In the genomic region with DNA sequence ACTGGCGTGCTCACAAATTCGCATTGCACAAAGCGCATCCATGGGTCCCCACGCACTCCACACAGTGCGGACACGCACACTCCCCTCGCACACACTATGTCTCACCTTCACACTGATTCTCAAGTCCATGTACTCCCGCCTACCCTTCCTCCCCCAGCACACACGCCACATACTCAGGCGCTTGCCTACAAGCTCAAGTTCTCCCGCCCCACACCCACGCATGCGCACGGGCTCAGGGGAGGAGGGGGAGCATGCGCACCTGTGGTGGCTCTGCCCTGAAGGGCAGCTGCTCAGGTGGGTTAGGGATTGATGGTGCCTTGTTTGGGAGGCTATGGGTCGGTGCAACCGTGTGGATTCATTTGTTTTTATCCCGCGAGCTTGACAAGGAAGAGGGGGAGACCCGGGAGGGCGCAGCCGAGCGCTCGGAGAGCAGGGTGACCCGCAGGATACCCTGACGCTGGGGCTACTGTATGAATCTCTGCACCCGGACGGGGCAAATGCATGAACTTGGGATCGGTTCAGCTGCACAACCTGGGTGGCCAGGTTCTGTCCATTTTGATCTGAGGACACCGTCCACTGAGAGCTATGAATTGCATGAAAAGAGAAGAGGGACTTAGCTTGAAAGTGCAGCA, we compare ENCODE assay signal across 8 mouse cellular contexts. TPM values are rescaled to one million over a fixed set of nuclear protein-coding genes. Genes with fewer than 3 reads are reported as not detected.
DNase-seq lines count a peak whose midpoint lies in the region; ATAC-seq and TF ChIP-seq lines count a peak whose summit lies in the region.

No protein-coding gene starts in this region.

- no peaks in the 10 kb centered on the region for H3K36me3 ChIP-seq in ES-Bruce4 (ENCODE audit: control insufficient read depth, insufficient read depth, low read length, poor library complexity, severe bottlenecking)
- no peaks in the 10 kb centered on the region for H3K36me3 ChIP-seq in forebrain, embryonic 11.5 days (ENCODE audit: control insufficient read depth, insufficient read depth, low read length)
- no peaks in the 10 kb centered on the region for H3K36me3 ChIP-seq in kidney, adult 2 months (ENCODE audit: control insufficient read depth, insufficient read depth, low read length)
- no peaks in the 10 kb centered on the region for H3K36me3 ChIP-seq in lung, embryonic 16.5 days (ENCODE audit: control insufficient read depth, insufficient read depth, low read length)

- peaks cover 5% of the 10 kb centered on the region; the same call in 1 of the 2 replicates for H3K9me3 ChIP-seq in ES-Bruce4 (replicated peaks; ENCODE audit: control insufficient read depth, insufficient read depth, low read length, poor library complexity, severe bottlenecking)
- H3K9me3 ChIP-seq in forebrain, embryonic 11.5 days (ENCODE audit: control insufficient read depth, low read length) = no peaks in the 10 kb centered on the region; the same call in 1 of the 2 replicates
- H3K9me3 ChIP-seq in lung, embryonic 16.5 days (ENCODE audit: control insufficient read depth, low read length) = 0 out of 2 replicates have a peak, but pooled peaks cover 2% of the 10 kb centered on the region

- H3K4me1 ChIP-seq in ES-Bruce4 (ENCODE audit: control insufficient read depth, insufficient read depth, low read length) = no peaks in the 10 kb centered on the region
- peaks cover 14% of the 10 kb centered on the region for H3K4me1 ChIP-seq in forebrain, embryonic 11.5 days (replicated peaks; ENCODE audit: control insufficient read depth, insufficient read depth, low read length)
- no peaks in the 10 kb centered on the region for H3K4me1 ChIP-seq in kidney, adult 2 months (ENCODE audit: control insufficient read depth, insufficient read depth, low read length)
- 0 out of 2 replicates have a peak, but pooled peaks cover 4% of the 10 kb centered on the region for H3K4me1 ChIP-seq in lung, embryonic 16.5 days (replicated peaks; ENCODE audit: control insufficient read depth, insufficient read depth, low read length)

- WGBS in forebrain, embryonic 11.5 days = 1% methylated on average over 30 of the region's 30 CpGs
- 3% methylated on average over 30 of the region's 30 CpGs for WGBS in kidney, adult 2 months
- WGBS in lung, embryonic 16.5 days = 1% methylated on average over 30 of the region's 30 CpGs

- peak overlapping the region; percentile 55 for H3K4me2 ChIP-seq in forebrain, embryonic 11.5 days (ENCODE audit: low read depth, low read length, severe bottlenecking)
- H3K4me2 ChIP-seq in lung, embryonic 16.5 days (ENCODE audit: low read depth, low read length) = peak overlapping the region; percentile 69

- no peak for TF ChIP-seq CTCF in ES-Bruce4 (IDR thresholded peaks at IDR 0.05; ENCODE audit: low read depth, low read length)
- no peak for TF ChIP-seq CTCF in kidney, adult 2 months (conservative IDR thresholded peaks at IDR 0.05; ENCODE audit: insufficient read depth, insufficient read length, low read depth, low read length)

- no peak overlapping the region for H3K9ac ChIP-seq in ES-Bruce4 (ENCODE audit: low read depth, poor library complexity, severe bottlenecking)
- peak overlapping the region; percentile 1; the same call in 1 of the 2 replicates for H3K9ac ChIP-seq in forebrain, embryonic 11.5 days (ENCODE audit: low read length)
- H3K9ac ChIP-seq in lung, embryonic 16.5 days (ENCODE audit: low read length) = peak overlapping the region; percentile 12

- 0 out of 2 replicates have a peak, but pooled peaks have one; percentile 3 for TF ChIP-seq EP300 in ES-Bruce4 (IDR thresholded peaks at IDR 0.05; ENCODE audit: insufficient read depth, low read depth, low read length)

- ATAC-seq in forebrain, embryonic 11.5 days (replicated peaks; ENCODE audit: low FRiP score) = no peak; the same call in 1 of the 2 replicates
- peak; percentile 65 for ATAC-seq in lung, embryonic 16.5 days (ENCODE audit: low read depth)

- DNase-seq in adrenal gland, adult (ENCODE audit: inconsistent age in 2 of 2, low spot score in 1 of 2) = peak; percentile 27 to 69
- no peak for DNase-seq in adrenal gland, adult 8-10 months
- DNase-seq in forebrain, embryonic 11.5 days (ENCODE audit: low spot score) = peak; percentile 83
- DNase-seq in kidney, adult 2 months = peak; percentile 24
- DNase-seq in ovary, postnatal 10 days (ENCODE audit: low spot score) = peak; percentile 37
- peak; percentile 90 for DNase-seq in thymus, postnatal 25 days

- H3K27ac ChIP-seq in ES-Bruce4 (ENCODE audit: insufficient read depth, low read length) = no peak overlapping the region
- no peak overlapping the region for H3K27ac ChIP-seq in forebrain, embryonic 11.5 days (ENCODE audit: low read depth, low read length)
- no peak overlapping the region for H3K27ac ChIP-seq in kidney, adult 2 months (ENCODE audit: insufficient read depth, low read depth, low read length)
- H3K27ac ChIP-seq in lung, embryonic 16.5 days (ENCODE audit: low read length) = no peak overlapping the region

- TF ChIP-seq POLR2A in ES-Bruce4 (IDR thresholded peaks at IDR 0.05; ENCODE audit: insufficient read depth, low read length) = peak; percentile 39
- TF ChIP-seq POLR2A in kidney, adult 2 months (IDR thresholded peaks at IDR 0.05; ENCODE audit: low read depth, low read length) = no peak

- peaks cover 2% of the 10 kb centered on the region; the same call in 1 of the 2 replicates for H3K27me3 ChIP-seq in ES-Bruce4 (ENCODE audit: control insufficient read depth, insufficient read depth, low read length, poor library complexity, severe bottlenecking)
- H3K27me3 ChIP-seq in forebrain, embryonic 11.5 days (ENCODE audit: control insufficient read depth, insufficient read depth, low read length) = peaks cover 58% of the 10 kb centered on the region
- peaks cover 6% of the 10 kb centered on the region for H3K27me3 ChIP-seq in kidney, adult 2 months (replicated peaks; ENCODE audit: control insufficient read depth, insufficient read depth, low read length)
- peaks cover 54% of the 10 kb centered on the region for H3K27me3 ChIP-seq in lung, embryonic 16.5 days (ENCODE audit: control insufficient read depth, insufficient read depth, low read depth, low read length)

- peak overlapping the region; percentile 61 for H3K4me3 ChIP-seq in ES-Bruce4 (ENCODE audit: low read depth, low read length)
- H3K4me3 ChIP-seq in forebrain, embryonic 11.5 days (ENCODE audit: low read depth, low read length) = peak overlapping the region; percentile 31
- peak overlapping the region; percentile 16; the same call in 1 of the 2 replicates for H3K4me3 ChIP-seq in kidney, adult 2 months (ENCODE audit: insufficient read depth, low read depth, low read length)
- H3K4me3 ChIP-seq in lung, embryonic 16.5 days (ENCODE audit: low read length) = peak overlapping the region; percentile 43

RNA-seq across cellular contexts. Expression of a gene that starts 8.2 kb away (rescaled TPM):
- total RNA-seq in adrenal gland, adult 8-10 months (2022) = not detected
- polyA plus RNA-seq in ES-Bruce4 (2011; ENCODE audit: insufficient read depth, insufficient read length, low read depth, missing spikeins) = not detected in 2 replicates
- polyA plus RNA-seq in forebrain, embryonic 11.5 days (2014; fragmentation: Nextera tagmentation; extraction: Ambion mirVana) = 20.1 and 23.1 TPM in 2 replicates
- polyA plus RNA-seq in kidney, adult 2 months (2012; rRNA removed) = not detected in 2 replicates
- polyA plus RNA-seq in lung, embryonic 16.5 days (2015; fragmentation: Nextera tagmentation; extraction: Ambion mirVana) = not detected in 2 replicates

RNA-seq across cellular contexts. Expression of a gene that starts 22.7 kb away (rescaled TPM):
- total RNA-seq in adrenal gland, adult 8-10 months (2022) = 10 to 100 TPM; 22.8 to 28.3 (median 24.4) TPM
- 21.7 and 23.7 TPM in 2 replicates for polyA plus RNA-seq in ES-Bruce4 (2011; ENCODE audit: insufficient read depth, insufficient read length, low read depth, missing spikeins)
- polyA plus RNA-seq in forebrain, embryonic 11.5 days (2014; fragmentation: Nextera tagmentation; extraction: Ambion mirVana) = 42.3 and 53.9 TPM in 2 replicates
- polyA plus RNA-seq in kidney, adult 2 months (2012; rRNA removed) = 4.3 and 6.1 TPM in 2 replicates
- polyA plus RNA-seq in lung, embryonic 16.5 days (2015; fragmentation: Nextera tagmentation; extraction: Ambion mirVana) = 24.9 and 30.5 TPM in 2 replicates

Comparison
In these comparisons a context has a peak if more than half of its experiments do, and no peak if none do; other contexts are left out.
1. RNA of a gene that starts 8.2 kb away (polyA plus RNA-seq): 20.1 to 23.1 TPM in forebrain, embryonic 11.5 days; not detected in ES-Bruce4, not detected in kidney, adult 2 months and not detected in lung, embryonic 16.5 days; every median in the first group is over 10 times any median in the second.
2. Peak in every context shown above with its lines, with median percentiles within 50 percentile points of each other: H3K4me3 ChIP-seq.